In genomic region chr9:56635121-56635497, GRCm38 (mm10) we compare ENCODE assay signal across 8 mouse cellular contexts.
A peak's percentile ranks its signal among the peaks of the same experiment; 100 is the strongest.
DNase-seq lines count a peak whose midpoint lies in the region; ATAC-seq lines count a peak whose summit lies in the region.

No protein-coding gene starts in this region.

- H3K4me2 ChIP-seq in hindbrain, embryonic 13.5 days, result peak overlapping the region; percentile 72
- H3K4me2 ChIP-seq in liver, embryonic 16.5 days (ENCODE audit: low read depth, low read length), result peak overlapping the region; percentile 60
- peak overlapping the region; percentile 99 for H3K4me2 ChIP-seq in stomach, embryonic 15.5 days

- peak overlapping the region; percentile 83 for H3K27ac ChIP-seq in forebrain, embryonic 10.5 days
- peak overlapping the region; percentile 97 for H3K27ac ChIP-seq in hindbrain, embryonic 13.5 days
- no peak overlapping the region for H3K27ac ChIP-seq in liver, embryonic 16.5 days (ENCODE audit: low read length)
- H3K27ac ChIP-seq in stomach, embryonic 15.5 days, result no peak overlapping the region; the same call in 1 of the 2 replicates

- WGBS in forebrain, embryonic 10.5 days, result 0% methylated on average over 38 of the region's 40 CpGs
- 0% methylated on average over 24 of the region's 40 CpGs for WGBS in hindbrain, embryonic 13.5 days
- under 1% methylated on average over 39 of the region's 40 CpGs for WGBS in liver, embryonic 16.5 days (ENCODE audit: insufficient replicate concordance)
- WGBS in stomach, embryonic 15.5 days, result 1% methylated on average over 39 of the region's 40 CpGs

- ATAC-seq in hindbrain, embryonic 13.5 days (ENCODE audit: low FRiP score), result peak; percentile 34
- peak; percentile 9; the same call in 1 of the 2 replicates for ATAC-seq in liver, embryonic 16.5 days (ENCODE audit: low read depth)
- peak; percentile 41 for ATAC-seq in stomach, embryonic 15.5 days (ENCODE audit: insufficient read depth, low FRiP score, low read depth)

- DNase-seq in layer of hippocampus, adult 9-11 months, result peak; percentile 53
- no peak for DNase-seq in layer of hippocampus, adult 8-10 months (ENCODE audit: low spot score in 2 of 2)
- DNase-seq in adrenal gland, postnatal 14 days, result peak; percentile 60
- DNase-seq in forebrain, embryonic 10.5 days (ENCODE audit: extremely low spot score, low spot score), result peak; percentile 68
- no peak for DNase-seq in c-Kit-positive CD71-positive TER-119-positive erythroid progenitor cells, embryonic 14.5 days (ENCODE audit: low spot score)

- H3K27me3 ChIP-seq in forebrain, embryonic 10.5 days (ENCODE audit: poor library complexity, severe bottlenecking), result peaks cover 95% of the 10 kb centered on the region
- H3K27me3 ChIP-seq in hindbrain, embryonic 13.5 days, result peaks cover 41% of the 10 kb centered on the region
- peaks cover 59% of the 10 kb centered on the region for H3K27me3 ChIP-seq in liver, embryonic 16.5 days (ENCODE audit: control insufficient read depth, insufficient read depth, low read depth, low read length)
- H3K27me3 ChIP-seq in stomach, embryonic 15.5 days (replicated peaks), result peaks cover 49% of the 10 kb centered on the region

- no peaks in the 10 kb centered on the region for H3K9me3 ChIP-seq in forebrain, embryonic 10.5 days
- H3K9me3 ChIP-seq in hindbrain, embryonic 13.5 days, result no peaks in the 10 kb centered on the region
- H3K9me3 ChIP-seq in liver, embryonic 16.5 days (replicated peaks; ENCODE audit: control insufficient read depth, low read length), result no peaks in the 10 kb centered on the region
- H3K9me3 ChIP-seq in stomach, embryonic 15.5 days, result no peaks in the 10 kb centered on the region

- no peaks in the 10 kb centered on the region for H3K36me3 ChIP-seq in forebrain, embryonic 10.5 days (replicated peaks)
- H3K36me3 ChIP-seq in hindbrain, embryonic 13.5 days, result no peaks in the 10 kb centered on the region
- H3K36me3 ChIP-seq in liver, embryonic 16.5 days (ENCODE audit: control insufficient read depth, insufficient read depth), result no peaks in the 10 kb centered on the region
- H3K36me3 ChIP-seq in stomach, embryonic 15.5 days, result no peaks in the 10 kb centered on the region

- peak overlapping the region; percentile 76 for H3K4me3 ChIP-seq in forebrain, embryonic 10.5 days
- peak overlapping the region; percentile 84 for H3K4me3 ChIP-seq in hindbrain, embryonic 13.5 days
- peak overlapping the region; percentile 48 for H3K4me3 ChIP-seq in liver, embryonic 16.5 days (ENCODE audit: low read depth, low read length)
- H3K4me3 ChIP-seq in stomach, embryonic 15.5 days (replicated peaks), result peak overlapping the region; percentile 73

- H3K9ac ChIP-seq in hindbrain, embryonic 13.5 days, result peak overlapping the region; percentile 99
- no peak overlapping the region for H3K9ac ChIP-seq in liver, embryonic 16.5 days (ENCODE audit: low read depth, low read length)
- H3K9ac ChIP-seq in stomach, embryonic 15.5 days, result peak overlapping the region; percentile 52

- H3K4me1 ChIP-seq in forebrain, embryonic 10.5 days, result peaks cover 38% of the 10 kb centered on the region
- peaks cover 70% of the 10 kb centered on the region for H3K4me1 ChIP-seq in hindbrain, embryonic 13.5 days (replicated peaks)
- H3K4me1 ChIP-seq in liver, embryonic 16.5 days (ENCODE audit: control insufficient read depth, low read depth, low read length), result no peaks in the 10 kb centered on the region; the same call in 1 of the 2 replicates
- H3K4me1 ChIP-seq in stomach, embryonic 15.5 days, result peaks cover 23% of the 10 kb centered on the region

Comparison
In these comparisons a context has a peak if more than half of its experiments do, and no peak if none do; other contexts are left out.
1. DNase-seq: peak in layer of hippocampus, adult 9-11 months (single experiment), adrenal gland, postnatal 14 days (single experiment) and forebrain, embryonic 10.5 days (single experiment); none in layer of hippocampus, adult 8-10 months (0 of 2) and c-Kit-positive CD71-positive TER-119-positive erythroid progenitor cells, embryonic 14.5 days (single experiment).
2. H3K27ac ChIP-seq: peak in forebrain, embryonic 10.5 days (single experiment) and hindbrain, embryonic 13.5 days (single experiment); none in liver, embryonic 16.5 days (single experiment) and stomach, embryonic 15.5 days (single experiment).
3. Peak in every context shown above with its lines, with median percentiles within 50 percentile points of each other: H3K4me3 ChIP-seq, ATAC-seq and H3K4me2 ChIP-seq.